Mouse (Mus musculus) ES-E14 (cell line): ENCODE data around the gene Adprhl1. TPM values are rescaled to one million over a fixed set of nuclear protein-coding genes. Genes with fewer than 3 reads are reported as not detected.

Experiments
- DNase-seq: peaks from one replicate; pipeline ENCODE4 v3.0.0-alpha.2; 2013; ENCODE audit warnings: low read depth, low spot score
- H3K27ac ChIP-seq: 2 replicates; pipeline ENCODE4 v1.5.1; 2012; ENCODE audit warnings: low read depth, mild to moderate bottlenecking, low read length, moderate library complexity, mixed read lengths; ENCODE audit not compliant: poor library complexity, insufficient read depth, severe bottlenecking
- H3K36me3 ChIP-seq: 2 replicates; pipeline ENCODE4 v1.6.1; 2012; ENCODE audit warnings: mild to moderate bottlenecking, low read length, moderate library complexity, mixed read lengths; ENCODE audit not compliant: control insufficient read depth, poor library complexity, insufficient read depth, severe bottlenecking
- H3K4me1 ChIP-seq, 2 experiments: fragments of 150-350 bp in 1 of 2; sonication (generic) in 1 of 2; 2 replicates each; pipeline ENCODE4 v1.6.1; 2012; ENCODE audit warnings: low read length in 2 of 2, mild to moderate bottlenecking in 1 of 2, mixed read lengths in 1 of 2; ENCODE audit not compliant: control insufficient read depth in 2 of 2, insufficient read depth in 2 of 2, poor library complexity in 1 of 2
- H3K4me3 ChIP-seq, 2 experiments: fragments of 150-350 bp in 1 of 2; sonication (generic) in 1 of 2; 2 replicates each; pipeline ENCODE4 v1.5.1; 2012; ENCODE audit warnings: low read length in 2 of 2, low read depth in 1 of 2, mild to moderate bottlenecking in 1 of 2, mixed read lengths in 1 of 2; ENCODE audit not compliant: insufficient read depth in 1 of 2, poor library complexity in 1 of 2, severe bottlenecking in 1 of 2
- H3K9ac ChIP-seq: 2 replicates; pipeline ENCODE4 v1.6.1; 2012; ENCODE audit warnings: low read depth, mild to moderate bottlenecking, low read length, mixed read lengths; ENCODE audit not compliant: poor library complexity, insufficient read depth, severe bottlenecking
- H3K9me3 ChIP-seq: fragments of 150-350 bp; sonication (generic); 2 replicates; pipeline ENCODE4 v1.6.1; 2012; ENCODE audit warnings: low read depth, mild to moderate bottlenecking, low read length; ENCODE audit not compliant: control insufficient read depth, insufficient read depth
- CHD2 ChIP-seq: IDR thresholded peaks from 2 replicates; pipeline ENCODE4 v1.6.1; 2014; ENCODE audit warnings: mild to moderate bottlenecking, low read depth, low read length, inconsistent platforms
- HCFC1 ChIP-seq: IDR thresholded peaks from 2 replicates; pipeline ENCODE4 v1.6.1; 2012; ENCODE audit warnings: low read length, inconsistent platforms, borderline replicate concordance; ENCODE audit not compliant: insufficient read depth
- MAFK ChIP-seq: IDR thresholded peaks from 2 replicates; pipeline ENCODE4 v1.6.1; 2014; ENCODE audit warnings: mild to moderate bottlenecking, low read depth, low read length, inconsistent platforms; ENCODE audit not compliant: insufficient read depth
- ZC3H11A ChIP-seq: IDR thresholded peaks from 2 replicates; pipeline ENCODE4 v1.6.1; 2012; ENCODE audit warnings: low read depth, mild to moderate bottlenecking, inconsistent platforms, low read length, borderline replicate concordance
- ZNF384 ChIP-seq: IDR thresholded peaks from 2 replicates; pipeline ENCODE4 v1.6.1; 2012; ENCODE audit warnings: low read depth, low read length, inconsistent platforms
- in situ Hi-C, 2 experiments: fragments of 600-800 bp; cut with MboI; formaldehyde crosslinking; loops; one replicate each; pipeline ENCODE4 v1.15.1; 2025; ENCODE audit warnings: low sequenced_read_pairs in 2 of 2, inconsistent platforms in 1 of 2; ENCODE audit not compliant: unreplicated experiment in 2 of 2
- total RNA-seq: library from RNA; depleted of rRNA; stranded (reverse); fragments of 300-350 nt; gene quantifications from 2 replicates; pipeline ENCODE4 v1.2.3, GENCODE M21; 2012

The Adprhl1 gene
- total RNA-seq, 1 experiment: 0.31 TPM

GRCm38 (mm10) chr8:13194818-13195217, 59.1 kb downstream of the Adprhl1 start:
- H3K4me1 ChIP-seq: peaks cover 2 to 18% of the 10 kb centered on the region in 2 experiments; a peak in 3 of 4 replicates
- no peaks in the 10 kb centered on the region for H3K9me3 ChIP-seq
- H3K36me3 ChIP-seq: peaks cover 32% of the 10 kb centered on the region
- H3K4me3 ChIP-seq: peak overlapping the region; percentile 20 to 28
- peak overlapping the region; percentile 41; the same call in 1 of the 2 replicates for H3K9ac ChIP-seq
- in situ Hi-C loops: no loop called here
- peak overlapping the region; percentile 41; the same call in 1 of the 2 replicates for H3K27ac ChIP-seq
- TF ChIP-seq CHD2 (no peak), ZNF384 (no peak), HCFC1 (no peak), MAFK (no peak), ZC3H11A (no peak)
- DNase-seq: no peak

GRCm38 (mm10) chr8:13190235-13190634, 63.7 kb downstream of the Adprhl1 start:
- in situ Hi-C loops: no loop called here
- peaks cover 2 to 4% of the 10 kb centered on the region in 2 experiments; a peak in 1 of 4 replicates for H3K4me1 ChIP-seq
- no peak for DNase-seq
- TF ChIP-seq ZNF384: no peak
- no peak for TF ChIP-seq HCFC1
- TF ChIP-seq MAFK: no peak
- TF ChIP-seq CHD2: no peak
- TF ChIP-seq ZC3H11A: no peak
- H3K4me3 ChIP-seq: peak overlapping the region in 1 of 2 experiments; percentile 37; a peak in 2 of 4 replicates
- no peak overlapping the region for H3K27ac ChIP-seq
- H3K9me3 ChIP-seq: no peaks in the 10 kb centered on the region
- no peak overlapping the region for H3K9ac ChIP-seq
- H3K36me3 ChIP-seq: peaks cover 45% of the 10 kb centered on the region

GRCm38 (mm10) chr8:13188857-13189256, 65.1 kb downstream of the Adprhl1 start:
- no peak for DNase-seq
- H3K36me3 ChIP-seq: peaks cover 57% of the 10 kb centered on the region
- TF ChIP-seq CHD2: no peak
- no peak for TF ChIP-seq HCFC1
- TF ChIP-seq ZNF384: no peak
- TF ChIP-seq ZC3H11A: no peak
- TF ChIP-seq MAFK: no peak
- in situ Hi-C loops: no loop called here
- no peak overlapping the region for H3K4me3 ChIP-seq
- H3K9ac ChIP-seq: no peak overlapping the region
- H3K9me3 ChIP-seq: no peaks in the 10 kb centered on the region
- H3K27ac ChIP-seq: no peak overlapping the region
- peaks cover 0 to 4% of the 10 kb centered on the region in 2 experiments; a peak in 1 of 4 replicates for H3K4me1 ChIP-seq

- TF ChIP-seq HCFC1 (no peak), ZNF384 (no peak)
- Histone ChIP-seq H3K27ac (no peak overlapping the region), H3K4me3 (no peak overlapping the region), H3K4me1 (0 out of 4 replicates have a peak, but pooled peaks cover 0 to 4% of the 10 kb centered on the region in 2 experiments), H3K9ac (no peak overlapping the region), H3K36me3 (peaks cover 56% of the 10 kb centered on the region), H3K9me3 (no peaks in the 10 kb centered on the region)
- no peak for DNase-seq
- in situ Hi-C loops: no loop called here
These were observed 65.9 kb downstream of the Adprhl1 start for GRCm38 (mm10) chr8:13188052-13188555.

- H3K9me3 ChIP-seq: no peaks in the 10 kb centered on the region
- no peak overlapping the region for H3K9ac ChIP-seq
- no peak for DNase-seq
- no peak overlapping the region for H3K4me3 ChIP-seq
- H3K36me3 ChIP-seq: peaks cover 55% of the 10 kb centered on the region
- 0 out of 4 replicates have a peak, but pooled peaks cover 0 to 4% of the 10 kb centered on the region in 2 experiments for H3K4me1 ChIP-seq
- TF ChIP-seq ZNF384 (no peak), HCFC1 (no peak), CHD2 (no peak), MAFK (no peak), ZC3H11A (no peak)
- H3K27ac ChIP-seq: no peak overlapping the region
- in situ Hi-C loops: no loop called here
These were observed 66.3 kb downstream of the Adprhl1 start for GRCm38 (mm10) chr8:13187638-13188037.
